ENCODE assay signal across 26 mouse cellular contexts in genomic region chr4:29183411-29183810, GRCm38 (mm10).
"Had no signal": no experiment of that assay in that cellular context is flagged by ENCODE, and none has a peak within 500 bp of the region (broad histone marks: within the 10 kb centered on the region; RNA-seq: fewer than 3 reads in every experiment).

No protein-coding gene starts in this region.

- H3K9ac ChIP-seq: heart, embryonic 12.5 days; hindbrain, embryonic 13.5 days; hindbrain, embryonic 15.5 days; kidney, embryonic 15.5 days; limb, embryonic 13.5 days; limb, embryonic 15.5 days; liver, embryonic 12.5 days; liver, embryonic 14.5 days had no signal

- H3K27me3 ChIP-seq: heart, embryonic 12.5 days; hindbrain, embryonic 13.5 days; hindbrain, embryonic 15.5 days; kidney, embryonic 15.5 days; limb, embryonic 13.5 days; limb, embryonic 15.5 days; liver, embryonic 12.5 days had no signal

- H3K4me1 ChIP-seq: heart, embryonic 10.5 days; heart, embryonic 12.5 days; hindbrain, embryonic 10.5 days; hindbrain, embryonic 13.5 days; hindbrain, embryonic 15.5 days; kidney, embryonic 15.5 days; limb, embryonic 13.5 days; limb, embryonic 15.5 days; liver, embryonic 12.5 days had no signal

- H3K4me3 ChIP-seq: gastrocnemius, adult 2 months; heart, embryonic 10.5 days; heart, embryonic 12.5 days; hindbrain, embryonic 10.5 days; hindbrain, embryonic 13.5 days; hindbrain, embryonic 15.5 days; kidney, embryonic 15.5 days; limb, embryonic 13.5 days; limb, embryonic 15.5 days; liver, embryonic 12.5 days had no signal

- DNase-seq: gastrocnemius, adult 2 months; gastrocnemius, postnatal 10 days; gastrocnemius, postnatal 25 days; heart, adult 18-20 months; heart, postnatal 10 days; heart, postnatal 4 days; kidney, adult 11 months; kidney, adult 2 months; kidney, adult 9 months; kidney, postnatal 14 days; kidney, postnatal 36 days; layer of hippocampus, adult 9-11 months; layer of hippocampus, postnatal 36 days; left cerebral cortex, postnatal 4 days had no signal

- H3K4me2 ChIP-seq: heart, embryonic 12.5 days; hindbrain, embryonic 13.5 days; hindbrain, embryonic 15.5 days; kidney, embryonic 15.5 days; limb, embryonic 13.5 days; limb, embryonic 15.5 days; liver, embryonic 12.5 days had no signal

- H3K27ac ChIP-seq: gastrocnemius, adult 2 months; heart, embryonic 10.5 days; hindbrain, embryonic 10.5 days; hindbrain, embryonic 13.5 days; hindbrain, embryonic 15.5 days; hindbrain, postnatal 0 days; kidney, embryonic 15.5 days; kidney, postnatal 0 days; limb, embryonic 13.5 days; limb, embryonic 15.5 days; liver, embryonic 12.5 days; liver, embryonic 14.5 days had no signal

- ATAC-seq: hindbrain, postnatal 0 days; liver, embryonic 12.5 days had no signal

- H3K36me3 ChIP-seq: heart, embryonic 10.5 days; heart, embryonic 12.5 days; hindbrain, embryonic 10.5 days; hindbrain, embryonic 13.5 days; hindbrain, embryonic 15.5 days; kidney, embryonic 15.5 days; limb, embryonic 13.5 days; limb, embryonic 15.5 days; liver, embryonic 12.5 days had no signal

- H3K9me3 ChIP-seq: heart, embryonic 10.5 days; hindbrain, embryonic 10.5 days; hindbrain, embryonic 15.5 days; kidney, embryonic 15.5 days; limb, embryonic 15.5 days; liver, embryonic 12.5 days had no signal
